ENCODE assay signal across 17 mouse cellular contexts in genomic region chr4:63241031-63241430, GRCm38 (mm10).
"Had no signal": no experiment of that assay in that cellular context is flagged by ENCODE, and none has a peak within 500 bp of the region (broad histone marks: within the 10 kb centered on the region; RNA-seq: fewer than 3 reads in every experiment).

No protein-coding gene starts in this region.

- DNase-seq: gastrocnemius, adult 2 months; gastrocnemius, postnatal 10 days; gastrocnemius, postnatal 25 days; heart, adult 18-20 months; heart, postnatal 10 days; heart, postnatal 4 days; kidney, adult 18-20 months; kidney, adult 8-10 months; kidney, postnatal 10 days; kidney, postnatal 25 days; kidney, postnatal 4 days; liver; liver, embryonic 13.5 days had no signal

- ATAC-seq: hindbrain, embryonic 16.5 days; inflammation-experienced regulatory T-cells, adult 6 months; intestine, embryonic 15.5 days; intestine, postnatal 0 days had no signal
